Mouse (Mus musculus): Measurements from ENCODE around the gene Rab3c. TPM values are rescaled to one million over a fixed set of nuclear protein-coding genes. Genes with fewer than 3 reads are reported as not detected.
A peak's percentile ranks its signal among the peaks of the same experiment; 100 is the strongest.

The Rab3c gene
- 43.4 and 89.6 TPM in 2 replicates for polyA plus RNA-seq (2012; rRNA removed)

DNA sequence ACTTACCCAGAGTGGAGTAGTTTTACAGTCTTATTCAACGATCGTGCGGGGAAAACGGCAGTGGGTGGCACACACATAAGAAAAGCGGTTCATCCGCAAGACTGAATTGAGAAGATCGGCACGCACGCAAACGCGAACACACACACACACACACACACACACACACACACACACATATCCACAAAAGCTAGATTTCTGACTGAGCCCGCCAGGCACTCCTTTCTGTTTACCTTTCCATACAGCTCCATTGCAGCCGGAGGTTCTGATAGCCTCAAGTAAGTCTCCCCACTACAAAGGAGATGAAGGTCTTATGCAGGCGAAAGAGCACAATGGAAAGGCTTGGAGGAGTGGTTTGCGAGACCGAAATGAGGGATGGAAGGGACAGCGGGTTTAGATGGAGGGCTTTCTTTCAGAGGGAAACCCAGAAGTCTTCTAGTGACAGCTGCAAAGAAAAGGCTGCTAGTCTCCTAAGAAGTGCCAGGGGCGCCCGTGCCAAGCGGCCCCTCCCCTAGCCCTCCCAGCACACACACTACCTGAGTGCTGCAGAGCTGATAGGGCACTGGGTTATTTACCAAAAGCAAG, at the start of gene Rab3c:
Gene Rab3c (minus strand): TSS at position 434 of the 582 bp plus-strand sequence.
- peak; percentile 78 for DNase-seq (ENCODE audit: low read depth)

DNA sequence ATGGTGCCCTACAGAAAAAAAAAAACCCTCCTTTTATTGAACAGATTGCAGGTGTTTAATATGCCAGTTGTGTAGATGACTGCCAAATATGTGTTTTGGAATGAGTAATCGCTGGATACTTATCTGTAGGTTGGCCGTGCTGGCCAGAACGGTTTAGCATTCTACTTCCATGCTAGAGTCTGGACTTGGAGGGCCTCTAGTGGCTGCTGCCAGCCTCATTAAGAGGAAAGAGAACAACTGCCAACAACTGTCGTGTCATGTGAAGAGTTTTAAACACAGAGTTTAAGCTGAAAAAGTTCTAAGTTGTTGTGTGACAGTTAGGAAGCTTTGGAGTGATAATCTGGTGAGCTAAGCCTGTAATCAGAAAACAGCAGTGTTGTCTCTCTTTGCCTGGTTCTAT, 38.0 kb upstream of the Rab3c start:
- peak; percentile 48 for DNase-seq (ENCODE audit: low read depth)
- TF ChIP-seq POLR2A (IDR thresholded peaks at IDR 0.05; ENCODE audit: borderline replicate concordance, extremely low read depth, insufficient read depth, insufficient read length, poor library complexity, severe bottlenecking) = no peak
- TF ChIP-seq CTCF (IDR thresholded peaks at IDR 0.05; ENCODE audit: borderline replicate concordance, extremely low read depth, insufficient read depth, insufficient read length) = peak; percentile 29; the same call in 1 of the 2 replicates

More for the DNA sequence above, at the start of gene Rab3c:
- no peak for TF ChIP-seq CTCF (IDR thresholded peaks at IDR 0.05; ENCODE audit: borderline replicate concordance, extremely low read depth, insufficient read depth, insufficient read length)
- 0 out of 2 replicates have a peak, but pooled peaks have one; percentile 12 for TF ChIP-seq POLR2A (IDR thresholded peaks at IDR 0.05; ENCODE audit: borderline replicate concordance, extremely low read depth, insufficient read depth, insufficient read length, poor library complexity, severe bottlenecking)

GRCm38 (mm10) chr13:110307188-110307587, 26.4 kb upstream of the Rab3c start:
- no peak for DNase-seq (ENCODE audit: low read depth)
- TF ChIP-seq CTCF (IDR thresholded peaks at IDR 0.05; ENCODE audit: borderline replicate concordance, extremely low read depth, insufficient read depth, insufficient read length) (no peak), POLR2A (IDR thresholded peaks at IDR 0.05; ENCODE audit: borderline replicate concordance, extremely low read depth, insufficient read depth, insufficient read length, poor library complexity, severe bottlenecking) (no peak)

GRCm38 (mm10) chr13:110297112-110297511, 16.3 kb upstream of the Rab3c start:
- DNase-seq (ENCODE audit: low read depth) = no peak
- no peak for TF ChIP-seq CTCF (IDR thresholded peaks at IDR 0.05; ENCODE audit: borderline replicate concordance, extremely low read depth, insufficient read depth, insufficient read length)
- TF ChIP-seq POLR2A (IDR thresholded peaks at IDR 0.05; ENCODE audit: borderline replicate concordance, extremely low read depth, insufficient read depth, insufficient read length, poor library complexity, severe bottlenecking) = no peak

GRCm38 (mm10) chr13:110288499-110288898, 7.7 kb upstream of the Rab3c start:
- no peak for DNase-seq (ENCODE audit: low read depth)
- TF ChIP-seq POLR2A (IDR thresholded peaks at IDR 0.05; ENCODE audit: borderline replicate concordance, extremely low read depth, insufficient read depth, insufficient read length, poor library complexity, severe bottlenecking) (no peak), CTCF (IDR thresholded peaks at IDR 0.05; ENCODE audit: borderline replicate concordance, extremely low read depth, insufficient read depth, insufficient read length) (no peak)

DNA sequence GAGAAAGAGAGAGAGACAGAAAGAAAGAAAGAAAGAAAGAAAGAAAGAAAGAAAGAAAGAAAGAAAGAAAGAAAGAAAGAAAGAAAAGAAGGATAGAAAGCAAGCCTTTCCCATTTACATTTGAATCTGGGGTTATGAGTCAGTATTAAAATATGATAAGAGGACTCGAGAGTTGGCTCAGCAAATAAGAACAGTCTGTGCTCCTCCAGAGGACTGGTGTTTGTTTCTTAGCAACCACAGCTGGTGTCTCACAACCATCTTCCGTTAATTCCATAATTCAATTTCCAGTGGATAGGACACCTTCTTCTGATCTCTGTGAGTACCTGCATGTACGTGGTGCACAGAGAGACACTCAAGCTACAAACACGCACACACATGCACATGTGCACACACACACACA, 3.0 kb upstream of the Rab3c start:
- DNase-seq (ENCODE audit: low read depth) = peak; percentile 41
- TF ChIP-seq POLR2A (IDR thresholded peaks at IDR 0.05; ENCODE audit: borderline replicate concordance, extremely low read depth, insufficient read depth, insufficient read length, poor library complexity, severe bottlenecking) = no peak
- TF ChIP-seq CTCF (IDR thresholded peaks at IDR 0.05; ENCODE audit: borderline replicate concordance, extremely low read depth, insufficient read depth, insufficient read length) = no peak

GRCm38 (mm10) chr13:110280028-110280562, 701 bp downstream of the Rab3c start:
- DNase-seq (ENCODE audit: low read depth) = peak; percentile 98
- TF ChIP-seq CTCF (IDR thresholded peaks at IDR 0.05; ENCODE audit: borderline replicate concordance, extremely low read depth, insufficient read depth, insufficient read length) (no peak), POLR2A (IDR thresholded peaks at IDR 0.05; ENCODE audit: borderline replicate concordance, extremely low read depth, insufficient read depth, insufficient read length, poor library complexity, severe bottlenecking) (peak; percentile 46; the same call in 1 of the 2 replicates)

- DNase-seq (ENCODE audit: low read depth) = peak; percentile 43
- TF ChIP-seq CTCF (IDR thresholded peaks at IDR 0.05; ENCODE audit: borderline replicate concordance, extremely low read depth, insufficient read depth, insufficient read length) (no peak), POLR2A (IDR thresholded peaks at IDR 0.05; ENCODE audit: borderline replicate concordance, extremely low read depth, insufficient read depth, insufficient read length, poor library complexity, severe bottlenecking) (no peak)
Measured at GRCm38 (mm10) chr13:110278976-110279736, 1.6 kb downstream of the Rab3c start.

- TF ChIP-seq CTCF (IDR thresholded peaks at IDR 0.05; ENCODE audit: borderline replicate concordance, extremely low read depth, insufficient read depth, insufficient read length) = no peak
- TF ChIP-seq POLR2A (IDR thresholded peaks at IDR 0.05; ENCODE audit: borderline replicate concordance, extremely low read depth, insufficient read depth, insufficient read length, poor library complexity, severe bottlenecking) = no peak
- no peak for DNase-seq (ENCODE audit: low read depth)
Measured at GRCm38 (mm10) chr13:110277709-110278108, 3.1 kb downstream of the Rab3c start.

- no peak for TF ChIP-seq CTCF (IDR thresholded peaks at IDR 0.05; ENCODE audit: borderline replicate concordance, extremely low read depth, insufficient read depth, insufficient read length)
- TF ChIP-seq POLR2A (IDR thresholded peaks at IDR 0.05; ENCODE audit: borderline replicate concordance, extremely low read depth, insufficient read depth, insufficient read length, poor library complexity, severe bottlenecking) = no peak
- no peak for DNase-seq (ENCODE audit: low read depth)
Measured at GRCm38 (mm10) chr13:110275471-110275870, 5.3 kb downstream of the Rab3c start.

DNA sequence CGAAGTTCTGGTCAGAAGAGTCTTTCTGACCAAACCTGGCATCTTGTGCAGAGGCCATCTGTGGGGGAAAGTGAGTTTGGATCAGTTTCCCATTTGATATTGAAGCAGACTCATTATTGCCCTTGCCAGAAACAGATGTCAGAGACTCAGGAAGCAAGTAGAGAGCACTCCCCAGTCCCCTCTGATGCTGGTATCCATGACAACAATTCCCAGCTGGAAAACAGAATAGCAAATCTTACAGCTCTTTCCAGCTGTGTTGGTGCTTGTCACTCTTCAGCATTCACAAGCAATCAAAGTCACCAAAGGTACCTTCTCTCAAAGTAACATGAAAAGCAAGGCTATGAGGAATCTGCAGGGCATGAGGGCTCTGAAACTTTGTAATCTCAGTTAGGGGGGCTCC, 20.1 kb downstream of the Rab3c start:
- DNase-seq (ENCODE audit: low read depth) = peak; percentile 91
- TF ChIP-seq POLR2A (IDR thresholded peaks at IDR 0.05; ENCODE audit: borderline replicate concordance, extremely low read depth, insufficient read depth, insufficient read length, poor library complexity, severe bottlenecking) (no peak), CTCF (IDR thresholded peaks at IDR 0.05; ENCODE audit: borderline replicate concordance, extremely low read depth, insufficient read depth, insufficient read length) (no peak)

All from brain, embryonic 14.5 days (tissue).